Mouse (Mus musculus): ENCODE measurements around the gene Cip2a.

DNA sequence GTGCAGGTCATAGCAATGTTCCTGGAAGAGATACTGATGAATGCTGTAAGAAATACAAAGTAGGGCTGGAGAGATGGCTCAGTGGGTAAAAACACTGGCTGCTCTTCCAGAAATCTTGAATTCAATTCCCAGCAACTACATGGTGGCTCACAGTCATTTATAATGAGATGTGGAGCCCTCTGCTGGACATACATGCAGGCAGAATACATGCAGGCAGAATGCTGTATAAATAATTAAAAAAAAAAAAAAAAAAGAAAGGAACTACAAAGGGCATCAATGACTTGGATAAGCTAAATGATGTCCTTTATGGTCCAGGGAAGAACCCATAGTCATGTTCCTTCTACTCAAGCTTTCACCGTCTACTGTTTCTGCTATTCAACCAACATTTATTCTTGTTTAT is 20.4 kb upstream of the Cip2a start:
- TF ChIP-seq POLR2A (IDR thresholded peaks at IDR 0.05; ENCODE audit: extremely low read depth, insufficient read depth, low read length) (no peak), CTCF (IDR thresholded peaks at IDR 0.05; ENCODE audit: low read depth, low read length) (no peak)
